Mouse (Mus musculus) embryonic fibroblast, embryonic 13.5 days (primary cell): ENCODE results near the gene Zscan18.

ENCODE experiments used
- CTCF ChIP-seq: IDR thresholded peaks from 2 replicates; pipeline ENCODE4 v1.5.1; 2011; ENCODE audit warnings: mild to moderate bottlenecking, control low read depth, low read length, moderate library complexity, borderline replicate concordance; ENCODE audit not compliant: insufficient read depth
- POLR2A ChIP-seq: IDR thresholded peaks from 2 replicates; pipeline ENCODE4 v1.6.1; 2011; ENCODE audit warnings: low read depth, mild to moderate bottlenecking, control low read depth, low read length, moderate library complexity

DNA sequence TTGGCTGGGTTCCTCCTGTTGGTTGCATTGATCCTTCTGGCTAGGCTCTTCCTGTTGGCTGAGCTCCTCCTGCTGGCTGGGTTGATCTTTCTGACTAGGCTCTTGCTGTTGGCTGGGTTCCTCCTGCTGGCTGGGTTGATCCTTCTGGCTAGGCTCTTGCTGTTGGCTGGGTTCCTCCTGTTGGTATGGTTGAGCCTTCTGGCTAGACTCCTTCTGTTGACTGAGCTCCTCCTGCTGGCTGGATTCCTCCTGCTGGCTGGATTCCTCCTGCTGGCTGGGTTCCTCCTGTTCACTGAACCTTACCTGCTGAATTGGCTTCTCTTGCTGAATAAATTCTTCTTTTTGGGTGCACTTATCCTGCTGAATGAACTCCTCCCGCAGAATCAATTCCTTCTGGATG is 28.8 kb downstream of the Zscan18 start:
- TF ChIP-seq CTCF, result no peak
- no peak for TF ChIP-seq POLR2A
